In the genomic region with DNA sequence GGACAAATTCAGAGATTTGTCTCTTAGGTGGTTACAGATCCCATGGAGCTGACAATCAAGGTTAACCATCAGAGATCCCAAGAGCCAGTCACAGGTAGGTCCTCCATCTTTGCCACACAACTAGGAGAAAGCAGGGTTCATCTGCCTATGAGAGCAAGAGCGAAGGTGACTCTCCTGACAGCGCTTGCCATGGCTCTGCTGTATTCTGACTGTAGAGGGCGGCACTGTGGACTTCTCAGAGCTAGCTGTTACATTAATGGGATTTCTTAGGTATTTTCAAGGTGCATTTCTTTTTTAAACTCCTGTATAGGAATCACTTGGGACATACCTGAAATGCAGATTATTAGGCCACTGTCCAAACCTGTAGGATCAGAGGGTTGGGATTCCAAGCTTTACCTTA, we compare ENCODE assay signal across 1 mouse cellular context.
A peak's percentile ranks its signal among the peaks of the same experiment; 100 is the strongest.
TF ChIP-seq lines count a peak whose summit lies in the region.

No protein-coding gene starts in this region.

TF ChIP-seq in MEL, 35 proteins besides CTCF, POLR2A, EP300 and RAD21:
- TF ChIP-seq TBP (IDR thresholded peaks at IDR 0.05; ENCODE audit: low read depth, low read length) (no peak), TAL1 (IDR thresholded peaks at IDR 0.05; ENCODE audit: low read length) (no peak), SMC3 (IDR thresholded peaks at IDR 0.05; ENCODE audit: low read depth, low read length) (peak; percentile 33), JUND (IDR thresholded peaks at IDR 0.05; ENCODE audit: low read depth, low read length) (no peak)
